Mouse (Mus musculus) kidney, postnatal 0 days (tissue): Measurements from ENCODE around the gene Col4a2. TPM values are rescaled to one million over a fixed set of nuclear protein-coding genes. Genes with fewer than 3 reads are reported as not detected.

Experiments
- ATAC-seq: fragments of 200-750 bp; cut with Nextera tagmentation; replicated peaks from 2 replicates; pipeline ENCODE4 v1.8.0; 2017; ENCODE audit warnings: low read depth, moderate number of reproducible peaks, moderate TSS enrichment, moderate library complexity; ENCODE audit not compliant: low FRiP score
- DNase-seq: peaks from one replicate; pipeline ENCODE4 v3.0.0-alpha.2; 2016; ENCODE audit warnings: low spot score
- H3K27ac ChIP-seq: fragments of 300-500 bp; sonication (generic); 2 replicates; pipeline ENCODE4 v1.5.1; 2014; ENCODE audit warnings: mild to moderate bottlenecking
- H3K27me3 ChIP-seq: fragments of 300-500 bp; sonication (generic); 2 replicates; pipeline ENCODE4 v1.6.1; 2014; ENCODE audit warnings: low read length, mixed read lengths; ENCODE audit not compliant: insufficient read depth
- H3K36me3 ChIP-seq: fragments of 300-500 bp; sonication (generic); 2 replicates; pipeline ENCODE4 v1.6.1; 2014; ENCODE audit warnings: low read length, mixed read lengths; ENCODE audit not compliant: insufficient read depth
- H3K4me1 ChIP-seq: fragments of 300-500 bp; sonication (generic); replicated peaks from 2 replicates; pipeline ENCODE4 v1.6.1; 2014; ENCODE audit warnings: antibody characterized with exemption, low read length, mixed read lengths; ENCODE audit not compliant: insufficient read depth
- H3K4me2 ChIP-seq: fragments of 300-500 bp; sonication (generic); 2 replicates; pipeline ENCODE4 v1.6.1; 2014; ENCODE audit warnings: mild to moderate bottlenecking, low read length, moderate library complexity, mixed read lengths
- H3K4me3 ChIP-seq: fragments of 300-500 bp; sonication (generic); replicated peaks from 2 replicates; pipeline ENCODE4 v1.5.1; 2014; ENCODE audit warnings: low read depth, low read length
- H3K9ac ChIP-seq: fragments of 300-500 bp; sonication (generic); 2 replicates; pipeline ENCODE4 v1.6.1; 2014; ENCODE audit warnings: low read depth, low read length
- H3K9me3 ChIP-seq: fragments of 300-500 bp; sonication (generic); replicated peaks from 2 replicates; pipeline ENCODE4 v1.6.1; 2016; ENCODE audit warnings: low read length, inconsistent platforms, mixed read lengths
- CTCF ChIP-seq: IDR thresholded peaks from 2 replicates; pipeline ENCODE4 v1.5.1; 2016; ENCODE audit warnings: antibody characterized with exemption, low read depth, mild to moderate bottlenecking, moderate library complexity
- WGBS: fragments of 180-500 bp; shearing (Covaris S2); extraction: QIAGEN DNeasy Blood & Tissue Kit; methylation state at CpG from one replicate; pipeline ENCODE4 v1.1.7; 2014; 5-methylcytosine and 5-hydroxymethylcytosine counted together
- polyA plus RNA-seq: library from polyadenylated mRNA; unstranded; fragments of >200 nt; fragmentation: Nextera tagmentation; extraction: Ambion mirVana; gene quantifications from 2 replicates; pipeline ENCODE4 v1.2.1, GENCODE M21; 2015

The Col4a2 gene
- polyA plus RNA-seq, 1 experiment from 2014 or later: 140 TPM

DNA sequence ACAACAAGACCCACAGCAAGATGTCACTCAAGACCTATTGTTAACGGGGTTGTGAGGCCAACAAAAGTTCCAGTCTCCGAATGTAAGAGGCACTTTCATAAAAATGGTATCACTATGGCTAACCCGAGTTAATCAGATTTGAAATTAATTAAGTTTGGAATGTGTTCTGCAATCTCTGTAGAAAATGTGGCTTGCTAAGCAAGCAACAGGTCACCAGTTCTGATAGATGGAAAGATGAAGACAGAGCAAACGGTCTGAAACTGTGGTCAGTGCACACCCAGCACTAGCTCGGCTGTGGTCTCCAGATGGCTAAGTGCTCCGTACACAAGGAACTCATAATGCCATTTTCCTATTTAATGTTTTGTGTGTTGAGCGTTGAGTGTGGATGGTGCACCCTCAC is 158.1 kb downstream of the Col4a2 start:
- Histone ChIP-seq H3K9me3 (no peaks in the 10 kb centered on the region), H3K27ac (peak overlapping the region; percentile 91), H3K4me3 (no peak overlapping the region), H3K4me1 (peaks cover 36% of the 10 kb centered on the region), H3K9ac (no peak overlapping the region), H3K27me3 (no peaks in the 10 kb centered on the region), H3K36me3 (no peaks in the 10 kb centered on the region), H3K4me2 (peak overlapping the region; percentile 32; the same call in 1 of the 2 replicates)
- no peak for ATAC-seq
- 60% methylated on average over 7 of the region's 7 CpGs for WGBS
- TF ChIP-seq CTCF: no peak
- no peak for DNase-seq

DNA sequence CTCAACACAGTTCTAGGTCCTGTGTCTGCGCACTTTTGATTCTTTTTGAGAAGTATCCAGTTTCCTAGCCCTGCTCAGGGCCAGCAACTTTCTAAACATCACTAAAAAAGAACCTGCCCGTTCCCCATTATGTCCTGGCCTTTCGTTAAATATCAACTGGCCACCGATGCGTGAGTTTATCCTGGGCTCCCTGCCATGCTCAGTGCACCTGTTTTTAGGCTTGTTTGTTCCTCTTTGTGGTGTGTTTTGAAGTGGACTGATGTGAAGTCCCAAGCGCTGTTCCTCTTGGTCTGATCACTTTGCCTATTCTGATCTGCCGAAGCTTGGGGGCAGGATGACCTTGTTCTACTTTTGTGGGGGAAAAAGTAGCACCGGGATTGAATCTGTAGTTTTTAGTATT is 158.7 kb downstream of the Col4a2 start:
- Histone ChIP-seq H3K27me3 (no peaks in the 10 kb centered on the region), H3K36me3 (no peaks in the 10 kb centered on the region), H3K9me3 (no peaks in the 10 kb centered on the region), H3K4me1 (peaks cover 37% of the 10 kb centered on the region), H3K27ac (peak overlapping the region; percentile 91), H3K9ac (no peak overlapping the region), H3K4me2 (peak overlapping the region; percentile 32; the same call in 1 of the 2 replicates), H3K4me3 (no peak overlapping the region)
- WGBS: 43% methylated on average over 8 of the region's 8 CpGs
- no peak for DNase-seq
- ATAC-seq: no peak
- no peak for TF ChIP-seq CTCF

DNA sequence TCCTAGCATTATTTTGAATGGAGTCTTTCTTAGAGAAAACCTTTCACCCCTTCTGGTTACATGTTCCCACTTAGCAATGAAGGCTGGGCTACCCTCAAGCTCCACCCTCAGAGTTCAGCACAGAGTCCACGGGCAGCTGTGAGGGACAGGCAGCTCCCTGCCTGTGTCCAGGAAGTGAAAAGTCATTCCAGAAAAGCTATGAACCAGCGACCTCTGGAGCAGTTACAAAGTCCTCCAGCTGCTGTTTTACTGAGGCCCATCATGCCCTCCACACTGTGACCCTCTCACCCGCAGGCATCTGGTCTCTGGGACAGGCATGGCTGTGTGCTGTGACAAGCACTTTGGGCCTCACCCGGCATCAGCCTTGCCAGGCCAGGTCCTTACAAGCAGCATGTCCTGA is 160.5 kb downstream of the Col4a2 start:
- peak overlapping the region; percentile 91 for H3K27ac ChIP-seq
- no peak overlapping the region for H3K4me3 ChIP-seq
- H3K9me3 ChIP-seq: no peaks in the 10 kb centered on the region
- H3K4me2 ChIP-seq: peak overlapping the region; percentile 5; the same call in 1 of the 2 replicates
- WGBS: 9% methylated on average over 4 of the region's 4 CpGs
- no peaks in the 10 kb centered on the region for H3K27me3 ChIP-seq
- TF ChIP-seq CTCF: no peak
- no peak overlapping the region for H3K9ac ChIP-seq
- H3K4me1 ChIP-seq: peaks cover 39% of the 10 kb centered on the region
- ATAC-seq: peak; percentile 83
- H3K36me3 ChIP-seq: no peaks in the 10 kb centered on the region
- peak; percentile 82 for DNase-seq

DNA sequence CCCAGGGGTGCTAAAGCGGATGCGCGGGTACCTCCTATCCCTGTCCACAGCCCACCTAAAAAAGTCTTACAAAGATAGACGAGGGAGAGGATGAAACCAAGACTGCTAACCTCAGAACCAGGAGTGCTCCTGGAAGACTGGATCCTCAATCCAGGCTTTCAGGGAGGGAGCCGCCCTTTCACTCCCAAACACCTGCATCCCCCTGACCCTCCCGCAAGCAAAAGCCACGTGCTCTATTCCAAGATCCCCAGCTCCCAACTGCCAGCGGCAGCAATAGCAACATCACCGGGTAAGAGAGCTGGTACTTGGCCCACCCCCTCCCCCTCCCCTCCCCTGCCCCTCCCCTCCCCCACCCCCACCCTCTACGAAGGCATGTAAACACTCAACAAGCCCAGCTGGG is 162.8 kb downstream of the Col4a2 start:
- H3K4me3 ChIP-seq: no peak overlapping the region; the same call in 1 of the 2 replicates
- 21% methylated on average over 10 of the region's 10 CpGs for WGBS
- DNase-seq (no peak), ATAC-seq (no peak)
- peaks cover 35% of the 10 kb centered on the region for H3K4me1 ChIP-seq
- peak overlapping the region; percentile 94 for H3K4me2 ChIP-seq
- no peaks in the 10 kb centered on the region for H3K36me3 ChIP-seq
- H3K9ac ChIP-seq: peak overlapping the region; percentile 37
- no peaks in the 10 kb centered on the region for H3K9me3 ChIP-seq
- no peaks in the 10 kb centered on the region for H3K27me3 ChIP-seq
- H3K27ac ChIP-seq: no peak overlapping the region
- TF ChIP-seq CTCF: no peak

DNA sequence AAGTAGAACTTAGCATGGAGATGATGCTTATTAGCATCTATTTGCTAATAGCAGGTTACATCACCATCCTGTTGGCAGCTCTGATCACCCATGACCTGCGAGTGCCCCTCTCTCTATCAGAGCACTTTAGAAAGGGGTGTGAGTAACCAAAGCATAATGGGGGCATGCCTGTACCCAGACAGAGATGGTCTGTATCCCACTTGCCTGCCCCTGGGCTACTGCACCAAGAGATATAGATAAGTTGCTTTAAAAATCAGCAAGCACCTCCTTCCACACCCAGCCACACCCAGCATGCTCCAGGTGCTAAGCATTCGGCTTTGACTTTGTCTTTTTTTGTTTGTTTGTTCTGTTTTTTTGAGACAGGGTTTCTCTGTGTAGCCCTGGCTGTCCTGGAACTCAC is 163.3 kb downstream of the Col4a2 start:
- H3K27ac ChIP-seq: peak overlapping the region; percentile 85
- TF ChIP-seq CTCF: no peak
- DNase-seq (no peak), ATAC-seq (no peak)
- peaks cover 35% of the 10 kb centered on the region for H3K4me1 ChIP-seq
- no peak overlapping the region for H3K9ac ChIP-seq
- H3K27me3 ChIP-seq: no peaks in the 10 kb centered on the region
- H3K4me3 ChIP-seq: peak overlapping the region; percentile 14; the same call in 1 of the 2 replicates
- WGBS: 19% methylated on average over 2 of the region's 2 CpGs
- no peaks in the 10 kb centered on the region for H3K36me3 ChIP-seq
- H3K9me3 ChIP-seq: no peaks in the 10 kb centered on the region
- peak overlapping the region; percentile 94 for H3K4me2 ChIP-seq

DNA sequence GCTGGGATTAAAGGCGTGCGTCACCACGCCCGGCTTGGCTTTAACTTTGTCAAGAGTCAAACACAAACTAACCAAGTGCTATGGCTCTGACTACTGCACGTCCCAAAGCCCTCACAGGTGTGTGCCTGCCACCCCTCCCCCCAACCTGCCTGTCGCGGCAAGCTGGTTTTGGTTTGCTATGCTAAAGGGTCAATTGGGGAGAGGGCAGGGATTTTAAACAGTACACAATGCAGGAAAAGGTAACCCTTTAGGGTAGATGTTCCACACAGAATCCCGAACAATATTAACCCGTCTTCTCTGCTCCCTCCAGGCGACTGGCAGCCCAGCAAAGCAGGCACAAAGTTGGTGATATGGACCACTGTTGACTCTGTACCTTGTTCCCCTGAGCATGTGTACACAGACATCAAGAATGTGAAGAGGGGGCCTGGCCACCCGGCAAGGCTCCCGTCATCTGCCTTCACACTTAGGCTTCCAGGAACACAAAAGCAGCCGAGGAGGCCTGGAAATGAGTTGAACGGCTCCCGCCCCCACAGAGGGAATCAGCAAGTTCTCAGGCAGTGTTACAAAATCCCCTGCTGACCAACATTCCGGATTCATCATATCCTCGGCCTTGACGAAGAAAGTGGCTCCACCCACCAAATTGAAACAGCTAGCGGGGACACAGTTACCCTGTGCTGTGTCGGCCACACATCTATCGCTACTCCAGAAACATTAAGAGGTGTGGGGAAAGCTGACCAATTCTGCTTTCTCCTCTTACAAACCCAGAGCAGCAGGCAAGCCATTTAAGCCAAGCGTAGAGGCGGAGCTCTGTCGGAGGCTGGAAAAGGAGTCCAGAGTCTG is 164.0 kb downstream of the Col4a2 start:
- peaks cover 33% of the 10 kb centered on the region for H3K4me1 ChIP-seq
- no peak for TF ChIP-seq CTCF
- H3K4me3 ChIP-seq: peak overlapping the region; percentile 65
- peak overlapping the region; percentile 94 for H3K4me2 ChIP-seq
- peak overlapping the region; percentile 85 for H3K27ac ChIP-seq
- no peaks in the 10 kb centered on the region for H3K9me3 ChIP-seq
- H3K36me3 ChIP-seq: no peaks in the 10 kb centered on the region
- peak; percentile 6; the same call in 1 of the 2 replicates for ATAC-seq
- WGBS: 10% methylated on average over 24 of the region's 24 CpGs
- peak overlapping the region; percentile 40 for H3K9ac ChIP-seq
- H3K27me3 ChIP-seq: no peaks in the 10 kb centered on the region
- peak; percentile 87 for DNase-seq
